Mouse (Mus musculus) adrenal gland, adult (tissue): ENCODE measurements around the gene Dapk2.
A peak's percentile ranks its signal among the peaks of the same experiment; 100 is the strongest.

ENCODE experiments used
- DNase-seq, 2 experiments: peaks; one replicate each; pipeline ENCODE4 v3.0.0; 2022 to 2023; ENCODE audit warnings: low spot score in 1 of 2; ENCODE audit not compliant: inconsistent age in 2 of 2

Gene Dapk2

DNA sequence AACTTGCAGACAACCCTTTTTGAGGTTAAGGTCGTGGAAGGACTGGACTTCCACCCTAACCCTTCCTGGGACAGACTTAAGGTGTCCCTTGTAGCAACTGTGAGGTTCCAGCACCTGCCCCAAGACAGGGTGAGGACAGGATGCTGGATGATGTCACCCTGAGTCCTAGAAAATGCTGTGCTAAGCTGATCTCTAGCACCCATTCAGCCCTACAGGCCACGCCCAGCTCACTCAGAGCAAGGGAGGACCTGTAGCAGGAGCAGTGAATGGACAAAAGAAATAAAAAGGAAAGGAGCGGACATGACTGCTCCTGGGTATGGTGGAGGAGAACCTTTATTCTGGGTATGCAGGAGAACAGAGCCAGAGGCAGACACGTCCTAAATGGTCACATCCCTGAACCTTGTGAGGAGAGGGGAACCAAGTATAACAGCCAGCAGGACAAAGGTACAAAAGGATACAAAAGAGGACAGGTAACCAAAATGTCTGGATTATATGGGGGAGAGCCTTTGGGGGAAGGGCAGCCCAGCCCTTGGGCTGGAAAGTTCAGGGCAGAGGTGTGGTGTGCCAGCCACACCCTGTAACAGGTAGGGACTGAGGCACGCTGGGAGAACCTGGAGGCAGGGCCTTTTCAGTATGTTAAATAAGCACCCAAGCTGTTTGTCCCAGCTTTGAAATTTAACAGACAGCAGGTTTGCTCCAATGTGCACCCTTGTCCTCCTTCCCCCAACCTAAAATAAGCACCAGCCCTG, 67.9 kb downstream of the Dapk2 start:
- DNase-seq: no peak

- DNase-seq: no peak
Observed at GRCm38 (mm10) chr9:66228456-66229151, 70.6 kb downstream of the Dapk2 start.

- peak in 1 of 2 experiments; percentile 48 for DNase-seq
Observed at GRCm38 (mm10) chr9:66231820-66232479, 73.9 kb downstream of the Dapk2 start.

DNA sequence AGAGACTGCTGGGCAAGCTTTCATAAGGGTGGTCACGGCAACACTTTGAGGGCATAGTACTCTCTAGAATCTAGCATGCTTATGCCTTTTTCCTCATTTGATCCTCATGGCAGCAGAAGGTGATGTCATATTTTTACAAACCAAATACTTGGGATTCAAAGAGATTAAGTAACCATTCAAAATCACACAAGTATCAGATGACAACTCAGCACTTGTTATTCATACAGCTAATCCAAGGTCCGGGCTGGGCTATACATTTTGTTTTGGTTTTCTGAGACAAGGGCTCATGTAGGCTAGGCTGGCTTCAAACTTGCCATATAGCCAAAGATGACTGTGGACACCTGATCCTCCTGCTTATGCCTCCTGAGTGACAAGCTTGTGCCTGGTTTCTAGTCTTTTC, 78.6 kb downstream of the Dapk2 start:
- DNase-seq: no peak

GRCm38 (mm10) chr9:66237742-66238141, 79.7 kb downstream of the Dapk2 start:
- no peak for DNase-seq

DNA sequence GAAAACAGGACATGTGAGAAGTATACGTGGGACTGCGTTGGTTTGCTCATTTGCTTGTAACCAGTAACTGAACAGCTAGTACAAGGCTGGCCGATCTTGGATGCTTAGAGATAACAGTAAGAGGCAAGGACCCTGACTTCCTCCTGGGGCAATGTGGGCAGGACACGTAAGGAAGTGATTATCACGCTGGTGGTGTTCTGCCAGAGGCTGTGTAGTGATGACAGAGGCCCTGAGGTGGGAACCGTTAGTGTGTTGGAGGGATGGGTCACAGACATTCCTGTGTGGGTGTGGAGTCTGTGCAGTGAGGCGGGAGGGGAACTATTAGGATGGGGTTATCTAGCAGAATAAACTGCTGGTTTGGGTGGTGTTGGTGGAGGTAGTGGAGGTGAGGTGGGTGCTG, 81.2 kb downstream of the Dapk2 start:
- DNase-seq: peak in 1 of 2 experiments; percentile 22

DNA sequence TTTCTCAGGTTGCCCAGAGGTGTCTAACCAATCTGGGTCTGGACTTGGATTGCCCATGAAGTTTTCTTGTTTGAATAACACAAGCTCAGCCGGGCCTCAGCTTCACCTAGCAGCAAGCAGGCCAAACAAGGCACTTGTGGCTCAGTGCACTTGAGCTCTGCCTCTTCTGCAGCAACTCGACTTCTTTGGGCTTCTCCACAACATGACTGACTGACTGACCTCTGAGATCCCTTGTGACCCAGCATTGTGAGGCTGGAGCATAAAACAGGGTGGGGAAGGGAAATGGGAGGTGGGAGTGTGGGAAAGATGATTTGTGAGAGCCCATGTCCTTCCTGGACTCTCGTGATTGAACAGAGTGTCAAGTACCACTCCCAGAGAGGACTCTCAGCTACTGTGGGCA, 81.7 kb downstream of the Dapk2 start:
- DNase-seq: peak in 1 of 2 experiments; percentile 24

- DNase-seq: peak in 1 of 2 experiments; percentile 24
Observed at GRCm38 (mm10) chr9:66240493-66240892, 82.5 kb downstream of the Dapk2 start.

- DNase-seq: peak in 1 of 2 experiments; percentile 53
Observed at GRCm38 (mm10) chr9:66240991-66241390, 83.0 kb downstream of the Dapk2 start.

GRCm38 (mm10) chr9:66241722-66242121, 83.7 kb downstream of the Dapk2 start:
- DNase-seq: no peak

GRCm38 (mm10) chr9:66243240-66243639, 85.2 kb downstream of the Dapk2 start:
- DNase-seq: peak in 1 of 2 experiments; percentile 30

GRCm38 (mm10) chr9:66244079-66244478, 86.1 kb downstream of the Dapk2 start:
- DNase-seq: no peak

- DNase-seq: peak in 1 of 2 experiments; percentile 56
Observed at GRCm38 (mm10) chr9:66245707-66246106, 87.7 kb downstream of the Dapk2 start.

- DNase-seq: no peak
Observed at GRCm38 (mm10) chr9:66249281-66249680, 91.3 kb downstream of the Dapk2 start.

- DNase-seq: no peak
Observed at GRCm38 (mm10) chr9:66251159-66251691, 93.2 kb downstream of the Dapk2 start.

- peak in 1 of 2 experiments; percentile 43 for DNase-seq
Observed at GRCm38 (mm10) chr9:66261741-66262140, 103.7 kb downstream of the Dapk2 start.

DNA sequence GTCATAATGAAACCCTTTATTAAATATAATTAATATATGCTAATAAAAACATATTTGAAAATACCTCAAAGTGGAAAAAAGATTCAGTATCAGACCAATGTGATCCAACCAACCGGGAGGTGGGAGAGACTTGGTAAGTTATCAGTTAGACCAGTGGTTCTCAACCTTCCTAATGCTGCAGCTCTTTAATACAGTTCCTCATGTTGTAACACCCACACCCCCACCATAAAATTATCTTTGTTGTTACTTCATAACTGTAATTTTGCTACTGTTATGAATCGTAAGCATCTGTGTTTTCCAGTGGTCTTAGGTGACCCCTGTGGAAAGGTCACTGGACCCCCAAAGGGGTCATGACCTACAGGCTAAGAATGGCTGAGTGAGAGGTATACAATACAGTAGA, 105.7 kb downstream of the Dapk2 start:
- DNase-seq: no peak

GRCm38 (mm10) chr9:66265645-66266044, 107.6 kb downstream of the Dapk2 start:
- DNase-seq: no peak

DNA sequence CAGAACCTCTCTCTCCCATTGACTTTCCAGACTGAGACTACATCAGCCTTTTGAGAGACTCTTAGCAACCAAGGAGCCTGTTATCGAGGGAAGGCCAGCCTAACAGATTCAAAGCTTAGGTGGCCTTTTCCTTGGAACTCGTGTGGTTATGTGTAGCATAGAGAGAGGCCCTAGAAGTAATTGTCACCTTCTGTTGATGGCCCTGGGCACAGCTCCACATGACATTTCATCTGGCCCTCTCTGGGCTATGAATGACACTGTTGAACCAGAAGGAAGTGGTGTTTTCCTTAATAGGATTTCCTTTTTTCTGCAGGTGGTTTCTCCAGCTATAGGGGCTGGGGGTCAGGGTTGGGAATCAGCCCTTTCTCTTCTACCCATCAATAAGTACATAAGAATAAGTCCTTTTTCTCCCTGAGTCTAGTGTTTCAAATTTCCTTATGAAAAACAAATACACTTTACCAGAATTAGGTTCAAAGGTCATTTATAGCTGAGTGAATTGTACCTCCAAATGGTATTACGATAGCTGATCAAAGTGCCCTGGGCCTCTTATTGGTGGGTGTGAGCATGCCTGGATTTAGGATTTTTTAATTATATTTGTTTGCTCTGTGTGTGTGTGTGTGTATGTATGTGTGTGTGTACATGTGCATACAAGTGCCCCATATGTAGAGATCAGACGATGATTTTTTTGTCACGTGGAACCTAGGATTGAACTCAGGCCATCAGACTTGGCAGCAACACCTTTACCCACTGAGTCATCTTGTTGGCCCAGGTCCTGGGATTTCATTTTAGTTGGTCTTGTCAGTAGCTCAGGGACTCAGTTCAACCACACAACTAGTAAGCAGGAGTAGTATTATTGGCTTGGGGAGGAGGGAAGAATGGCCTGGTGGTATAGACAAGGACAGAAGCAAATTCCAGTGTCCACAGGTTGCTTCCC, 108.5 kb downstream of the Dapk2 start:
- peak in 1 of 2 experiments; percentile 71 for DNase-seq

- DNase-seq: peak in 1 of 2 experiments; percentile 15
Observed at GRCm38 (mm10) chr9:66268804-66269203, 110.8 kb downstream of the Dapk2 start.
